Mouse (Mus musculus): ENCODE measurements around the gene Aen. TPM values are rescaled to one million over a fixed set of nuclear protein-coding genes. Genes with fewer than 3 reads are reported as not detected.
A peak's percentile ranks its signal among the peaks of the same experiment; 100 is the strongest.

Gene Aen
- polyA plus RNA-seq, 1 experiment from 2014 or later: 35.6 TPM

DNA sequence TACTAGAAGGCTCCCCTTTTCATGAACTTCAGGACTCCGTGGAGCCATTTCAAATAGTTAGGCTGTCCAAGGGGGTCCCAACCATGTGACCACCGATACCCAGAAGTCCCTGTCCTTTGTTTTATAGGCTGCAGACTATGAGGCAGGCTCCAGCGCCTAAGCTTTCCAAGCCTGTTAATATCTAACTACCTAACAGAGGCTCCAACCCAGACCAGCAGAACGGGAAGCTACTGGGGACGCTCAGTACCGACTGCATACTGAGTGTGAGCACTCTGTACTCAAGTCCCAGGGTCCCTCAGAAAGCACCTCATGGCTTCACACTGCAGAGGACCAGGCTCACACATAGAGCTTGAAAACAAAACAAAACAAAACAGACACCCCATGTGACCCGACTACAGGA is 26.9 kb downstream of the Aen start:
- no peaks in the 10 kb centered on the region for H3K36me3 ChIP-seq
- H3K27me3 ChIP-seq (replicated peaks): no peaks in the 10 kb centered on the region
- no peak overlapping the region for H3K4me2 ChIP-seq (replicated peaks)
- 57% methylated on average over 7 of the region's 7 CpGs for WGBS
- no peak overlapping the region for H3K27ac ChIP-seq
- no peaks in the 10 kb centered on the region for H3K9me3 ChIP-seq
- H3K4me3 ChIP-seq (replicated peaks): no peak overlapping the region
- ATAC-seq: peak; percentile 63
- H3K9ac ChIP-seq: no peak overlapping the region
- no peaks in the 10 kb centered on the region for H3K4me1 ChIP-seq (replicated peaks)

DNA sequence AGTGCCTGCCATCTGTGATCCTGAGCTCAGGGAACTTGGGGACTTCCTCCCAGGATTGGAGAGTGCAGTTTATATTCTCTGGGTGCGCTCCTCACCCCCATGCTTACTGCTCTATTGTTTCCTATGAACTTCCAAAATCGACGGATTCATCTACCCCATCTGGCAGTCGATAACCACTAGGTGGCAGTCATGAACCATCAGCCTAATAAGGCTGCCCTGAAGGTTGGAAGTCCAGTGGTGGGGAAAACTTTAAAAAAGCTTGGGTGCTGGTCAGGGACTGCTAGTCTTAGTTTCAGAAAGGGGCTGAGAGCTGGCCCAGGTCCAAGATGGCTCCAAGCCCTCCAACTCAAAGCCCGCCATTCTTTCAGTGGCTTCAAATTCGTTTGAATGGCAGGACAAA is 28.6 kb downstream of the Aen start:
- Histone ChIP-seq H3K4me3 (replicated peaks) (no peak overlapping the region), H3K9ac (no peak overlapping the region), H3K4me2 (replicated peaks) (no peak overlapping the region), H3K4me1 (replicated peaks) (no peaks in the 10 kb centered on the region), H3K27me3 (replicated peaks) (no peaks in the 10 kb centered on the region), H3K27ac (no peak overlapping the region), H3K9me3 (no peaks in the 10 kb centered on the region), H3K36me3 (no peaks in the 10 kb centered on the region)
- 18% methylated on average over 6 of the region's 6 CpGs for WGBS
- ATAC-seq: peak; percentile 37

DNA sequence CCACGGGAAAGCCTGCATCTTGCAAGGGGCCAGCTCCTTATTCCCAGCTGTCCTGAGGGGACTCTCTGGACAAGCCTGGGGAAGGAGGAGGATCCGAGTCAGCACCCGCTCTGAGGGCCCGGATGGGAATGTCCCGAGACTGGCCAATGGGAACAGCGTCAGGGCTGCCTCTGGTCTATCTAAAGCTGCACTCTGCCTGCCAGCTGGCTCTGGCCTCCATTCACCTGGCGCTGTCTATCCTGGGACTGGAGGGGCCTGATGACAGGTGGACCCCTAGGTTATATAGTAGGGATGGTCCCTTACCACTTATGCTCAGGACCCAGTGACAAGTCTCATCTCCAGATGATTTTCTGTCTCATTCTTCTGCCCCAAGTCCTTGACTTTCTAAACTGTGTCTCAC is 29.1 kb downstream of the Aen start:
- Histone ChIP-seq H3K9me3 (no peaks in the 10 kb centered on the region), H3K36me3 (no peaks in the 10 kb centered on the region), H3K27me3 (replicated peaks) (no peaks in the 10 kb centered on the region), H3K4me2 (replicated peaks) (no peak overlapping the region), H3K4me1 (replicated peaks) (no peaks in the 10 kb centered on the region), H3K4me3 (replicated peaks) (no peak overlapping the region), H3K27ac (no peak overlapping the region), H3K9ac (no peak overlapping the region)
- no peak for ATAC-seq
- WGBS: 70% methylated on average over 7 of the region's 7 CpGs

DNA sequence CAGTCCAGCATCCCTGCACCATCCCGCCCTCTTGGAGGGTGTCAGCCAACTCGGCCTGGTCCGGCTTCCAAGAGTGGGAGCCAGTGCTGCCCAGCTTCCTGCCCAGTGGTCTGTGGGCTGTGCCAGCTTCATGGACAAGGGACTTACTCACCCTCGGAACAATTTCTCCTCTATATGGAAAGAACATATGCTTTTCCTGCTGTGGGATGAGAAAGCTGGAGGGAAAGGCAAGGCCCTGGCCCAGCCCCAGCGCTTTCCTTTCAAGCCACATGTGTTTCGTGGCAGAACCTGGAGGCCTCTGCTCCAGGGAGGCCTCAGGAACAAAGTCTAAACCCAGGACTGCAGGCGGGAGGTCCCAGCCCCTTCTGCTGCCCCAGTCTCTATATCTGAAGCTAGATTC is 30.0 kb downstream of the Aen start:
- H3K9me3 ChIP-seq: no peaks in the 10 kb centered on the region
- no peak overlapping the region for H3K9ac ChIP-seq
- no peak overlapping the region for H3K4me3 ChIP-seq (replicated peaks)
- H3K4me2 ChIP-seq (replicated peaks): no peak overlapping the region
- H3K4me1 ChIP-seq (replicated peaks): no peaks in the 10 kb centered on the region
- WGBS: 76% methylated on average over 7 of the region's 7 CpGs
- no peaks in the 10 kb centered on the region for H3K27me3 ChIP-seq (replicated peaks)
- ATAC-seq: no peak
- H3K27ac ChIP-seq: no peak overlapping the region
- no peaks in the 10 kb centered on the region for H3K36me3 ChIP-seq

DNA sequence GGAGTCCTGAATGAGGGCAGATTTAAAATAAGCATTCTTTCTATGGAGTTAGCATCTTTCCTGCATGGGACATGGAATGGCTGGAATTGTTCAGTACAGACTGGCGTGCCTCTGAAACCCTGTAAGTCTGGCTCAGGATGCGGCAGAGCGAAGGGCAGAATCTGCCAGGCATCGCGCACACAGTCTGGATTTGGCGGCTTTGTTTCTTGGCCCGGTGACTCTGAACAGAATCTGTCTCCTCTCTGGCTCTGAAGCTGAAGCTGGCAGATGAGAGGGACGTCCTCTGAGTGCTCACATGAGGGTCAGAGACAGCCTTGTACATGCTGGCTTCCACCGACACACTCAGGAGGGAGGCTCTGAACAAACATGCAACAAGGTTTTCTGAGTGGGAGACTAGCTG is 30.5 kb downstream of the Aen start:
- Histone ChIP-seq H3K4me1 (replicated peaks) (no peaks in the 10 kb centered on the region), H3K4me3 (replicated peaks) (no peak overlapping the region), H3K9me3 (no peaks in the 10 kb centered on the region), H3K4me2 (replicated peaks) (no peak overlapping the region), H3K27me3 (replicated peaks) (no peaks in the 10 kb centered on the region), H3K9ac (no peak overlapping the region), H3K27ac (no peak overlapping the region), H3K36me3 (no peaks in the 10 kb centered on the region)
- 84% methylated on average over 9 of the region's 9 CpGs for WGBS
- ATAC-seq: no peak

DNA sequence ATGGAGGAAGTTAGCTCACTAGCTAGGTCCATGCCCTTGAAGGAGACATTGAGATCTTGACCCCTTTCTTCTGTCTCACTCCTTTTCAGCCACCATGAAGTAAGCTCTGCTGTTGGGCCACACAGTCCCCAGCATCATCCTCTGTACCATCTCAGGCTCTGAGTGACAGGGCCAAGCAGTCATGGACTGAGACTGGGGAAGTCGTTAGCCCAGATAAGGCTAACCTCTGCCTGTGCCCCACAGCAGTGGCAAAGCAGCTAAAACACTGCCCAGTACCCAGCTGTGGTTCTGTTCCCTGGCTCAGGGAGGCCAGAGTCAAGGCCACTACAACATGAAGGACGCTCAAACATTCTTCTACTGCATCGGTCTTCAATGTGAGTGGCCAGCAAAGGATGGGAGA is 31.6 kb downstream of the Aen start:
- no peak for ATAC-seq
- Histone ChIP-seq H3K27me3 (replicated peaks) (no peaks in the 10 kb centered on the region), H3K9me3 (no peaks in the 10 kb centered on the region), H3K9ac (no peak overlapping the region), H3K4me2 (replicated peaks) (no peak overlapping the region), H3K27ac (no peak overlapping the region), H3K36me3 (no peaks in the 10 kb centered on the region), H3K4me3 (replicated peaks) (no peak overlapping the region), H3K4me1 (replicated peaks) (no peaks in the 10 kb centered on the region)
- WGBS: 76% methylated on average over 3 of the region's 3 CpGs

DNA sequence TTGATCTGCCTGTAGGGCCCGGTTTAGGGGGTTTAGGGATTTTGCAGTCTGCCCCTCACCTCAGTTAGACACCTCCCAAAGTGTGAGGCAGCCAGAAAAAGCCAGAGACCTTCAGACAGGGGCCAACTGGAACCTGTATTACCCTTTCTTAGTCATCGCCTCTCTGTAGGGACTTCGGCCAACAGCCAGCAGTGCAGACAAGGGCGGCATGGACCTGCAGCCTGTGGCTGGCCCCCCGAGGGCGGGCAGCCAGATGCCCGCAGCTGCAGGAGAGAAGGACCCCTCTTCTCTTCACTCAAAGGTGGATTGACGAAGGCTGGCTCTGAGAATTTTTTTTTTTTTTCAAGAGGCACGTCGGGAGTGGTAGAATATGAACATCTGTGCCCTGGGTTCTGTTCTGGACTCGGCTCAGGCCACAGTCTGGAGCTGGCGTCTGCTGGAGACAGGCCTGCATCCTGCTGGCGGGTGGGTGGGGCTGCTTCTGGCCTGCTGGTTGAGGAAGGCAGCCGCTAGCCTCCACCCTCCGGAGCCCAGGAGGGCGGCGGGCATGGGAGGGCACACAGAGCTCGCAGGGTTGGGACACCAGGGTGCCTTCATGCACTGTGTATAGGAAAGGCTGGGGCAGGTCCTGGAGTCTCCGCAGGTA is 43.4 kb downstream of the Aen start:
- no peak overlapping the region for H3K9ac ChIP-seq
- H3K9me3 ChIP-seq: no peaks in the 10 kb centered on the region
- ATAC-seq: no peak
- no peaks in the 10 kb centered on the region for H3K36me3 ChIP-seq
- no peaks in the 10 kb centered on the region for H3K27me3 ChIP-seq (replicated peaks)
- H3K4me2 ChIP-seq (replicated peaks): no peak overlapping the region
- no peak overlapping the region for H3K4me3 ChIP-seq (replicated peaks)
- no peak overlapping the region for H3K27ac ChIP-seq
- H3K4me1 ChIP-seq (replicated peaks): no peaks in the 10 kb centered on the region
- WGBS: 63% methylated on average over 19 of the region's 19 CpGs

DNA sequence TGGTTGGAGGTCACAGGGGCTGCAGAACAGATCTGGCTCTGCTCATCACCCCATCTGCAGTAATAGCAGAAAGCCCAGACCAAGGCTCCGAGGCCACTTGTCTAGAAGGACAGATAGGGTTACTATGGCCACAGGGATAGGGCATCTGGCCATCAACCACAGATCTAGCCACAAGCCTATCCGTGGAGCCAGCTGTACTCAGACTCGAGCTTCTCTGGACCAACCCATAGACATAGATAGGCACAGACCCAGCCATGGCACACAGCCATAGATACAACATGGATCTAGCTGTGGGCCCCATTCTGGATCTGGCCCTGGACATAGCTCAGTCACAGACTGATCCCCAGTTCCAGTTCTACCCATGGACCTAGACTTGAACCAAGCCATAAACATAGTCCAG is 45.3 kb downstream of the Aen start:
- no peak overlapping the region for H3K4me2 ChIP-seq (replicated peaks)
- ATAC-seq: no peak
- H3K27me3 ChIP-seq (replicated peaks): no peaks in the 10 kb centered on the region
- H3K4me3 ChIP-seq (replicated peaks): no peak overlapping the region
- no peak overlapping the region for H3K9ac ChIP-seq
- no peaks in the 10 kb centered on the region for H3K4me1 ChIP-seq (replicated peaks)
- H3K27ac ChIP-seq: no peak overlapping the region
- WGBS: 82% methylated on average over 3 of the region's 3 CpGs
- H3K36me3 ChIP-seq: no peaks in the 10 kb centered on the region
- H3K9me3 ChIP-seq: no peaks in the 10 kb centered on the region

DNA sequence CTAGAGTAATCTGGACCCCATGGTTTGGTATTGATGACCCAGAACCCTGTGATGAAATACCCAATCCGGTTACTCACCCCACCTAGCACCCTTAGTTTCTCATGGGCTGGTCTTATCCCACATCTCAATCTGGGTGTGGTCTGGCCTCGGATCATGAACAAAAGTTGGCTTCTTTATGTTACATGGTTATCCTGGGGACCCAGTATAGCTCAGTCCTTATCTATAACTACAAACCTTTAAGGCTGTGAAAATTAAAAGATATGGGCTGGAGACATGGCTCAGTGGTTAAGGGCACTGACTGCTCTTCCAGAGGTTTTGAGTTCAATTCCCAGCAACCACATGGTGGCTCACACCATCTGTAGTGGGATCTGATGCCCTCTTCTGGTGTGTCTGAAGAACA is 46.9 kb downstream of the Aen start:
- no peak overlapping the region for H3K27ac ChIP-seq
- H3K36me3 ChIP-seq: no peaks in the 10 kb centered on the region
- no peak overlapping the region for H3K4me3 ChIP-seq (replicated peaks)
- H3K4me1 ChIP-seq (replicated peaks): no peaks in the 10 kb centered on the region
- WGBS: 81% methylated on average over 2 of the region's 2 CpGs
- no peak overlapping the region for H3K4me2 ChIP-seq (replicated peaks)
- no peaks in the 10 kb centered on the region for H3K9me3 ChIP-seq
- no peak overlapping the region for H3K9ac ChIP-seq
- H3K27me3 ChIP-seq (replicated peaks): no peaks in the 10 kb centered on the region
- no peak for ATAC-seq

DNA sequence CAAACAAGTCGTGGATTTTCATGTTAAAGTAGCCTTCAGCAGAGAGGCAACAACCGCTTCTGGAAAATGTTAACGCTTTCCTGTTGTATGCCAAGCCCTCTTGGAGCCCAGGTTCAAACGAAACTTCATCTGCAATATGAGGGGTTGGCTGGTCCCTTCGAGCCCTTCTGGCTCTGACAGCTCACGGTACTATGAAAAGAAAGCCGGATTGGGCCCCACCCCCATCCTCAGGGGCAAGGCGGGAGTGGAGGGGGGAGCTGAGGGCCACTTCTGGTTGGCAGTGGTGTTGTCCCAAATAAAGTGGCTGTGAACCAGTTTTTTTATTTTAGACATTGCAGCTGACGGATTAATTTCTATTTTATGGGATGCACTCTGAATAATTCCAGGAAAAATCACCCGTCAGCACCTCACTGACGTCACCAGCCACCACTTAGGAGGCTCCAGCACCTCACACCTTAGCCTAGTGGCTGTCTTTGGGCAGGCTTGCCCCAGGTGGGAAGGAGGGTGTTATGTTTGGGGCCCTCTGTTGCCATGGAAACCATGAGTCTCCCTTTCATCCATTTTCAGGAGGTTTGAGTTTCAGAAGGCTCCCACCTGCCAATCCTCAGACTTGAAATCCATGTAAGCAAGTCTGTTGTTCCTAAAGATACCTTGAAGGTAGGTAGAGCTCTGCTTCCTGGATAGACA is 58.4 kb downstream of the Aen start:
- H3K4me3 ChIP-seq (replicated peaks): no peak overlapping the region
- H3K27me3 ChIP-seq (replicated peaks): no peaks in the 10 kb centered on the region
- ATAC-seq: no peak
- 23% methylated on average over 11 of the region's 11 CpGs for WGBS
- no peak overlapping the region for H3K4me2 ChIP-seq (replicated peaks)
- H3K9me3 ChIP-seq: no peaks in the 10 kb centered on the region
- H3K9ac ChIP-seq: no peak overlapping the region
- H3K27ac ChIP-seq: no peak overlapping the region
- H3K36me3 ChIP-seq: no peaks in the 10 kb centered on the region
- no peaks in the 10 kb centered on the region for H3K4me1 ChIP-seq (replicated peaks)

DNA sequence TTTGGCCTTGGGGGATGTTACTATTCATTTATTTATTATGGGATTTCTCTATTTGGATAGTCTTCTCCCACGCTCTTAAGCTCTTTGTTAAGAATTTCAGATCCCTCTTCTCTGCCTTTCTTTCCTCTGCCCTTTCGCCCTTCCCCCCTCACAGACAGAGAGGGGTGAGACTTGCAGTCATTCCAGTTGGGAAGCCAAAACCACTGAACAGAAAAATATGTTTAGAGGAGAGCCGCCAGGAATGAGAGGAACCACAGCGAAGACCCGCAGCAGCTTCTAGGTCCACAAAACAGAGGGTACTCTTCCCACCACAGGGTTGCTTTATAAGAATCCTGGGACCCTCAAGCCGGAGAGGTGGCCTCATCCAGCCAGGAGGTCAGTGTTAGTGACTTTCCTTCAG is 59.0 kb downstream of the Aen start:
- WGBS: 70% methylated on average over 6 of the region's 6 CpGs
- no peaks in the 10 kb centered on the region for H3K4me1 ChIP-seq (replicated peaks)
- H3K27me3 ChIP-seq (replicated peaks): no peaks in the 10 kb centered on the region
- no peak for ATAC-seq
- no peaks in the 10 kb centered on the region for H3K9me3 ChIP-seq
- no peak overlapping the region for H3K4me2 ChIP-seq (replicated peaks)
- no peak overlapping the region for H3K27ac ChIP-seq
- no peak overlapping the region for H3K4me3 ChIP-seq (replicated peaks)
- H3K36me3 ChIP-seq: no peaks in the 10 kb centered on the region
- H3K9ac ChIP-seq: no peak overlapping the region

DNA sequence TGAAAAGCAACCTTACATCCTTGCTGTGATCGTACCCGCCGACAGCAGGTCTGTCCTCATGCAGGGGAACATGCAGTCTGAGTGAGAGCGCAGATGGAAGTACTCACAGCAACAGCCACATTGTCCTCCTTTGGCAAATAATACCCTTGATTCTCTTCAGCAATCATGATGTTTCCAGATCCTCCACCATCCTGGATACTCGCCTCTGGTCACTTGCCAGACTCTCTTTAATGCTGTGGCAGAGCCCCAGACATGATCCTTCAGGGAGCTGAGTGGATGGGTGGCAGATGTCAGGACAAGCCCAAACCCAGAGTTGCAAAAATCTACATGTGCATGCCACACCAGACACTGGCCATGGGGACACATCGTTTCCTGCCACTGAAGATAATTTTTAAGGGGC is 59.4 kb downstream of the Aen start:
- Histone ChIP-seq H3K4me1 (replicated peaks) (no peaks in the 10 kb centered on the region), H3K36me3 (no peaks in the 10 kb centered on the region), H3K9ac (no peak overlapping the region), H3K4me2 (replicated peaks) (no peak overlapping the region), H3K9me3 (no peaks in the 10 kb centered on the region), H3K27me3 (replicated peaks) (no peaks in the 10 kb centered on the region), H3K27ac (no peak overlapping the region), H3K4me3 (replicated peaks) (no peak overlapping the region)
- no peak for ATAC-seq
- 86% methylated on average over 6 of the region's 6 CpGs for WGBS

DNA sequence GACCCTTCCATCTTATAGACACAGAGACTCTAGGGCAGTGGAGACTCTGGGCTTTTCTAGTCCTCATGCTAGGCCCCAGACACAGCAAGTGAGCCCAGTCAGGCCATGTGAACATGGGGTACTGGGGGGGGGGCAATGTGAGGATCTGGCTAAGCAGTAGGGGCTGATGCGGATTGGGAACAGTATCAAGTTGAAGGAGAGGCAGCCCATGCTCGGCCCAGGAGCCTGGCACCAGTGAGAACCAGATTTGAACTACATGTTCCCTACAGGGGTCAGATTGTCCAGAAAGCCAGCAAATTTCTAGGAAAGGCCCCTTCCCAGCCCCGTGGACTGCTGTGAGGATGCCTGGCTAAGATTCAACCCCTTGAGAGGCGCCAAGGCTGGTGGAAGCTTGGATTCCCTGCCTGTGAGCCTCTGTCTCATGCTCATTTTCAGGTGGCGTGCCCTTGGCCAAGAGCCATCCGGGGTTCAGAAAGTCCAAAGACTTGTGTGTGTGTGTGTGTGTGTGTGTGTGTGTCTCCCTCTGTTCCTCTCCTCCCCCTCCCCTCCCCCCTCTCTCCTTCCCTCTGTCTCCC is 62.9 kb downstream of the Aen start:
- Histone ChIP-seq H3K9ac (no peak overlapping the region), H3K4me3 (replicated peaks) (no peak overlapping the region), H3K36me3 (no peaks in the 10 kb centered on the region), H3K4me2 (replicated peaks) (no peak overlapping the region), H3K4me1 (replicated peaks) (no peaks in the 10 kb centered on the region), H3K27ac (no peak overlapping the region), H3K27me3 (replicated peaks) (no peaks in the 10 kb centered on the region), H3K9me3 (no peaks in the 10 kb centered on the region)
- no peak for ATAC-seq
- WGBS: 74% methylated on average over 6 of the region's 6 CpGs
